Mouse (Mus musculus) bone marrow, adult 2 months (tissue): Measurements from ENCODE around the gene Faf2.

ENCODE experiments used
- CTCF ChIP-seq: fragments of 200-500 bp; IDR thresholded peaks from 2 replicates; pipeline ENCODE4 v1.5.1; 2011; ENCODE audit warnings: low read length, control low read depth; ENCODE audit not compliant: control insufficient read depth, insufficient read depth
- POLR2A ChIP-seq: fragments of 200-500 bp; IDR thresholded peaks from 2 replicates; pipeline ENCODE4 v1.6.1; 2011; ENCODE audit warnings: low read depth, mild to moderate bottlenecking, control low read depth, low read length, borderline replicate concordance; ENCODE audit not compliant: control insufficient read depth

- no peak for TF ChIP-seq CTCF
- TF ChIP-seq POLR2A = peak; percentile 37; the same call in 1 of the 2 replicates
Measured at GRCm38 (mm10) chr13:54574854-54575481, 46.6 kb upstream of the Faf2 start, which contains the start of gene Arl10.
